Mouse (Mus musculus) spleen, postnatal 10 days (tissue): ENCODE measurements around the gene Heatr1.

Experiments used
- DNase-seq, 2 experiments: peaks; one replicate each; pipeline ENCODE4 v3.0.0; 2021 to 2022; ENCODE audit warnings: low spot score in 2 of 2

Gene Heatr1

DNA sequence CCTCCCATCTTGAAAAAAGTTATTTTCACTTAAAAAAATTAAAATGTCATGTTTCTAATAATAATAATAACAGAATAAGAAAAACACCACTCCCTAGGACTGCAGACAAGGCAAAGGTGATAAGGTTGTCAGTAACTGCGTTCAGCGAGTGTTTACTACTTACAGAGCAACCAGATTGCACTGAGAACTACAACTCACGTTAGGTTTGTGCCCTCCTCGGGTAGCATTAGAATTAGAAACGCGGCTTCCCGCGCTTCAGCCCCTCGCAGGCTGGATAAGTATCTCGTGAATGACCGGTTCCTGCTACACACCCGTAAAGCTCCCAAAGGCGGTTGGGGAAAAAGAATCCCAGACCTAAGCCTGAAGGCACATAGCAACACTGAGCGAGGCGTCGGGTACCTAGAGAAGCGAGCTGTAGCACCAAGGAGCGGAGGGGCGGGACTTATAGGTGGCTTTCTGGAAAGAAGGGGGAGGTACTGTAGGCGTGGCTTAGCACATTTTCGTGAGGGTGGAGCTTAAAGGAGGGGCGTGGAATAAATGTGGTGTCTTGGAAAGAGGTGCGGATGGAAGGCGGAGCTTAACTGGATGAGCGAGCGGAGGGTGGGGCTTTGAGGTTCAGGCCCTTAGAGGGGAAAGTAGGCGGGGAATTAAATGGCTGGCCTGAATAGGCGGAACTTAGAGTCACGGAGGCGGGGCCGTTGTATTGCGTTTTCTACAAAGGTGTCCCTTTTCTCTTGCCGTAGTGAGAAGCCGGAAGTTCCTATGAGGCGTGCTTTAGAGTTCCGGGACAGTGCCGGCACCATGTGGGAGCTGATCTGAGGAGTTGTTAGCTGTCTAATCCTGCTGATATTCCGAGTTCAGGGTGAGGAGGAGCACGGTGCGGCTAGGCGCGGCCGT lies at the start of gene Heatr1:
TSS of gene Heatr1 (plus strand) at position 419 of the 897 bp plus-strand sequence.
- peak; percentile 91 to 94 for DNase-seq

DNA sequence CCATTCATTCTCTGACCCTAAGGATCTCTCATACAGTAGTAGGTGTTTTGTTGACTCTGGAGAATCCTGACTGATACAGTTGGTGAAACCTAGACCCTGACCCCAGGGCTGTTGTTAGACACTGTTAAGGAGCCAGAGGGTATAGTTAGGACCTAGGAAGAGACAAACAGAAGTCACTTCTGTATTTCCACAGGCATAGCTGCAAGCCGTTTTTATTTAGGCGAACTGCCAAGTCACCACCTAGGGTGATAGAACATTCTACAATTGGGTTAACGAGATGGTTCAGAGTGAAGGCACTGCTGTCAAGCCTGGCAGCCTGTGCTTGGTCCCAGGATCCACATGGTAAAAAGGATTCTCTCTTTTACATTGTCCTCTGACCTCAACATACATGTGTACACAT lies 48.0 kb upstream of the Heatr1 start:
- no peak for DNase-seq

GRCm38 (mm10) chr13:12349197-12349824 lies 45.5 kb upstream of the Heatr1 start:
- DNase-seq: no peak

DNA sequence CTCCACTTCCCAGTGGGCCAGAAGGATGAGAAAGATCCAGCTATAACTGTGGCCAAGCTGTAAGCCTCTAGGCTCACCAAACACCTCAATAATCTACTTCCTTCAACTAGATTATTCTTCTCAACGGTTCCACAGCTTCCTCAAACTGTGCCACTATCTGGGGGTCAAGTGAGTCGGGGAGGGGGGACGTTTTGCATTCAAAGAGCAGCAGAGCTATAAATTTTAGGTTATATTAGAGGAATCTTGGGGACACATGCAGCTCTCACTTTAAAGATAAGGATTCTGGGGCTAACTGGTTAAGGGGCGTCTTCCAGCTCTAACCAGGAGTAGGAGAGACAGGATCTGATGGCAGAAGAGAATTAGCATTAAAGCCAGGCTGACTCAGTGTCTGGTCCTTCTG lies 38.6 kb upstream of the Heatr1 start:
- DNase-seq: no peak

GRCm38 (mm10) chr13:12357554-12357953 lies 37.3 kb upstream of the Heatr1 start:
- no peak for DNase-seq

GRCm38 (mm10) chr13:12361486-12361885 lies 33.3 kb upstream of the Heatr1 start:
- DNase-seq: no peak

- peak in 1 of 2 experiments; percentile 19 for DNase-seq
Observed at GRCm38 (mm10) chr13:12369041-12369621, 25.7 kb upstream of the Heatr1 start.

GRCm38 (mm10) chr13:12369930-12370329 lies 24.9 kb upstream of the Heatr1 start:
- DNase-seq: no peak

DNA sequence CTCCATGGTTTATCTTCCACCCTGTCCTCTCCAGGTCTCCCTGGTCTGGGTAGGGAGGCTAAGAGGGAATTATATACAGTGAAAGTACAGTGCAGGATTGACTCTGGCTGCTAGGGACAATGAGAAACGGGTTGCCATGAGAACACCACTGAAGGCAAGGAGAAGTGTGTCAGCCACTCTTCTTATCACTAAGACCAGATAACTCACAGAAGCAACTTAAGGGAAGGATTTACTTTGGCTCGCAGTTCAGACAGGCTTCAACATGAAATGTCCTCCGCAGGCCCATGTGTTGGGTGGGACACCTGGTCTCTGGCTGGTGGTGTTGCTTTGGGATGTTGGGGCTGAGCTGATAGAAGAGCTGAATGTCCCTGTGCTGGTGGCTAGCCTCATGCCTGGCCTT lies 22.1 kb upstream of the Heatr1 start:
- DNase-seq: no peak

- no peak for DNase-seq
Observed at GRCm38 (mm10) chr13:12376778-12377177, 18.0 kb upstream of the Heatr1 start.

DNA sequence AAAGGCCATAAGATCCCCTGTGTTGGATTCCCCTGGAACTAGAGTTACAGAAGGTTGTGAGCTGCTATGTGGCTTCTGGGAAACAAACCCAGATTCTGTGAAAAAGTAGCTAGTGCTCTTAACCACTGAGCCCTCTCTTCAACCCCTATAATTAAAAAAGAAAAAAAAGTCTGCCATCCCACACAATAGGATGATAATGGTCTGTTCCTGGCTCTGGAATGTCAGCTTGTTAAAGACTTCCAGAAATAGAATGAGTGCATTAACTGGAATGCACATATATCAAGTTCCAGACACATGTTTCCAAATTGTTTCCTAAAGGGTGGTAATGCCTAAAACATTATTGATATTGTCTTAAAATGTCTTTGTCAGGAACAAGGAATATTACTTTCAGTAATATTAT lies 10.0 kb upstream of the Heatr1 start:
- DNase-seq: no peak

DNA sequence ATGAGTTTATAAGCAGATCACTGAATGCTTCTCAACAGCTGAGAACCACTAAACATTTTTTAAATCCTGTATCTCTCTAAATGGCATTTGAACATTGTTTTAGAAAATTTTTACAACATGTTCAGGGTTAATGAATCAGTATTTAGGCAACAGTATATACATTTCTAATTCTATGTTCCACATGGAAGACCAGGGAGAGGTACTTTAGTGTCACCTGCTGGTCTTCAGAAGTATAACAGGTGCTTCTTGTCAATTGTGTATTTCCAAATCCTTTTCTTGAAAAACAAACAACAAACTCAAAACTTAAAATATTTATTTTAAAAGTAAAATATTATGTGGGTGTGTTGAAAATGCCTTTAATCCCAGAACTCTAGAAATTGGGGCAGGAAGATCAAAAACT lies 8.5 kb upstream of the Heatr1 start:
- DNase-seq: no peak

GRCm38 (mm10) chr13:12395571-12395970 lies 744 bp downstream of the Heatr1 start:
- no peak for DNase-seq

DNA sequence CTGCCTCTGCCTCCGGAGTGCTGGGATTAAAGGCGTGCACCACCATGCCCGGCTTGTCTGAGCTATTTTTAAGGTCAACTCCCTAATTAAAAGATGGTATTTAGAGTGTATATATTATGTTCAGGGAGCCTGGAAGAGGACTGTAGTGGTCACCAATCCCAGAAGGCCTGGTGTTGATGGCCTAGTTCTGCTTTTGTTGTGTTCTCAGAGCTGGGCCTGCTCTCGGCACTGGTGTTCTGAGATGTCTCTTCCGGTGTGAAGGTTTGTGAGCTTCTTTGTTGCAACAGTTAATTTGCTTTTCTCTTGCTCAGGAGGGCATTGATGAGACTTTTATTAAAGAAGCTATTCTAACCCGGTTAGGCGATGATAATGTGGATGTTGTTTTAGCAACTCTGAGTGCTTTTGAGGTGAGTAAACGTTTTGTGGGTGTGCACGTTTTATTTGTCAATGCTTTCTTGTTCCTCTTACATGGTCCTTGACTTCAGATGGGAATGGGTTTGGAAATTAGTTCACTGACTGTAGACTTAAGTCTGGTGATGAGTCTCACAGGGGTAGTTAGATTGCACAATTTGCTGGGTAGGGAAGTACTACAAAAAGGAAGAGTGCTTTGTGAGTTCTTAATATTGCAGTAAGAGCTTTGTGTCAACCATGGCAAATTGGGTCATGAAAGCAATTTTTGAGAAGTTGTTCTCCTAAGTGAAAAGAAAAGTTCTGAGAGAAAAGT lies 13.7 kb downstream of the Heatr1 start:
- no peak for DNase-seq

DNA sequence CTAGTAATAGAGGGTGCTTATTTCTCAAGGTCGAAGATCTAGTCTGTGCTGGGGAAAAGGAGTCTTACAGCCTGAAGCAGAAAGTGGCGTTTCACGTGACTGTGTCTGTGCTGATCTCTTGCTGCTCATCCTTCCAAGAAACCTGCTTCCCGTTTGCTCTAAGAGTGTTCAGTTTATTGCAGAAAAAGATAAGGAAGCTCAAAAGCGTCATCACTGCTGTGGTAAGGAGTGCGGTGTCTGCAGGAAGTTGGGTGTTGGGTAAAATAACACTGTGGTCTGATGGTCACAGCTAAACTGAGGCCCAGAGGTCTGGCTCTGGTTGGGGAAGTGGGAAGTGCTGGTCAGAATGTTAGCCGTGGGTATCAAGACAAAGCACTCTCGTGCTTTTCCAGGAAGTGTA lies 17.2 kb downstream of the Heatr1 start:
- DNase-seq: no peak

- no peak for DNase-seq
Observed at GRCm38 (mm10) chr13:12420596-12420995, 25.8 kb downstream of the Heatr1 start.

DNA sequence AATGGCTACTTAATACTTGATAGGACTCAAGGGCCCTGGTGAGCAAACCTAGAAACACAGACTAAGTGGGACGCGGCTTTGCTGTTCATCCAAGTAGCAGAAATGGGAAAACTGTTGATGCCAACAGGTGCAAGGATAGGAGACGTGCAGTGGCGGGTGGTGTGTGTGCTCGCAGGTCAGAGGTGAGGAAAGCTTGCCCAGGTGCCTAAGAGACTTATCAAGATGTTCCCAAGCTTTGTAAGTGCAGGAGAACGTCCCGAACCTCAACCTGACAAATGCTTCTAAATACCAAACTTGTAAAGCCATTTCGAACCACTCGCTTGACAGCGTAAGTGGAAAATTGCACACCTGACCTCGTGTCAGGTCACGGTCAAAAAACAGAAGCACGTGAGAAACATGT lies 33.7 kb downstream of the Heatr1 start:
- DNase-seq: no peak

DNA sequence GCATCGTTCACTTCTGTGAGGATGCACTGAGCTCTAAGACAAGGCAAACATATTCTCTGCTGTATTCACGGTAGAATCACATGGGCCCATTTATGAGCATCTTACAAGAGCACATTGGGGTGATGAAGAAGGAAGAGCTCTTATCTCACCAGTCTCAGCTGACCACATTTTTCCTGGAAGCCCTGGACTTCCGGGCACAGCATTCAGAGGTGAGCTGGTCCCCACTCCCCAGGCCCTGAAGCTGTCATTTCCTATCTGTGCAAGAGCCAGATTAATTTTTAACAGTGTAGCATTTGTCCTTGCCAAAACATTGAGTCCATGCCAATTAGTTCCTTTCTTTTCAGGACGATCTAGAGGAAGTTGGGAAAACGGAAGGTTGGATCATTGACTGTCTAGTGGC lies 39.0 kb downstream of the Heatr1 start:
- DNase-seq: no peak

DNA sequence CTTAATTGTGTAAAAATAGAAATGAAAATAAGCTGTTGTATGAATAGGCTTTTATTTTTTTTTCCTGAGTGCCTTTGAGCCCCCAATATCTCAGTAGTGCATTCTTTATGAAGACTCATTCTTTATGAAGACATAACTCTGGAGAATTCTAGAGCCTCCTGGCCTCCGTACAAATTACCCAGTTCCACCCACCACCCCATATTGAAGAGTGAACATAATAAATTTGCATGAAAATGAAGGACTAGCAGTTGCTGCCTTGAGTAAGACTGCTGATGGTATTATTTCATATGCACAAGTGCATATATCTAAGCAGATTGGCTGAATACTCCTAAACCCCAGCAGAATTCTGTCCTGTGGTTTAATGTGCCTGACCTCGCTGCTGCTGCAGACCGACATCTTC lies 44.8 kb downstream of the Heatr1 start:
- DNase-seq: no peak

GRCm38 (mm10) chr13:12440813-12441212 lies 46.0 kb downstream of the Heatr1 start:
- no peak for DNase-seq

- DNase-seq: no peak
Observed at GRCm38 (mm10) chr13:12442008-12442587, 47.3 kb downstream of the Heatr1 start.

DNA sequence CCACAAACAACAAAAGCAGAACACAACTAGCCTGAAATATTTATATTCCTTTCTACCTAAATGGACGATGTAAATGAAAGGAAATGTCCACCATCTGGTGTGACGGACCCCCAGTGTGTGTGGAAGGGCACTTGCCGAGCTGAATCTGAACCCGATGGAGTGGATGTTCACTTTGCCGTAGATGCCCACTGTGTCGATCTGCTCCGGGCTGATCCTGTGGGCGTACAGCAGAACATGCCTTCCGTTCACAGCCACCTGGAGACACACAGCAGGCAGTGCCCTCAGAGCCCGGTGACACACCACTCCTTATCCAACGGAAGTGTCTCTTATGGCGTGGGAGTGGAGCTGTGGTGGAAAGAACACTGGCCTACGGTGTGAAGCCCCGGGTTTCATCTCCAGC lies 58.3 kb downstream of the Heatr1 start:
- DNase-seq: no peak
